Mouse (Mus musculus) liver, postnatal 0 days (tissue): ENCODE results near the gene Pithd1.

Experiments
- CTCF ChIP-seq: sonication (generic); IDR thresholded peaks from 2 replicates; pipeline ENCODE4 v1.5.1; 2016; ENCODE audit warnings: antibody characterized with exemption, low read depth
- EP300 ChIP-seq: IDR thresholded peaks from 2 replicates; pipeline ENCODE4 v1.6.1; 2016; ENCODE audit warnings: antibody characterized with exemption, low read depth, mild to moderate bottlenecking

GRCm38 (mm10) chr4:135946278-135946658 is 40.8 kb downstream of the Pithd1 start, which contains the start of gene Hmgcl:
- TF ChIP-seq CTCF, result no peak
- TF ChIP-seq EP300, result no peak
